Mouse (Mus musculus): ENCODE data around the gene Nos1ap. TPM values are rescaled to one million over a fixed set of nuclear protein-coding genes. Genes with fewer than 3 reads are reported as not detected.

The Nos1ap gene
- total and polyA plus RNA-seq, 2 experiments from 2014 or later, result 18.4 to 24.0 TPM

GRCm38 (mm10) chr1:170501556-170501955 lies 88.1 kb downstream of the Nos1ap start:
- 89% methylated on average over 7 of the region's 7 CpGs for WGBS
- no peak overlapping the region for H3K27ac ChIP-seq (ENCODE audit: low read depth, low read length)
- no peak for ATAC-seq (ENCODE audit: low FRiP score)
- no peaks in the 10 kb centered on the region for H3K27me3 ChIP-seq (ENCODE audit: insufficient read depth, low read length)
- H3K4me2 ChIP-seq (ENCODE audit: low read depth, low read length, poor library complexity, severe bottlenecking), result no peak overlapping the region
- H3K9ac ChIP-seq (replicated peaks; ENCODE audit: low read length, poor library complexity, severe bottlenecking), result no peak overlapping the region
- no peaks in the 10 kb centered on the region for H3K36me3 ChIP-seq (ENCODE audit: insufficient read depth, low read length)
- H3K4me3 ChIP-seq (ENCODE audit: low read depth, low read length), result no peak overlapping the region
- no peak for TF ChIP-seq CTCF (IDR thresholded peaks at IDR 0.05)
- no peaks in the 10 kb centered on the region for H3K9me3 ChIP-seq (ENCODE audit: low read length)
- no peak for DNase-seq (ENCODE audit: low spot score)
- H3K4me1 ChIP-seq (ENCODE audit: insufficient read depth, low read length), result peaks cover 3% of the 10 kb centered on the region; the same call in 1 of the 2 replicates

- Histone ChIP-seq H3K4me2 (ENCODE audit: low read depth, low read length, poor library complexity, severe bottlenecking) (no peak overlapping the region), H3K4me1 (ENCODE audit: insufficient read depth, low read length) (peaks cover 3% of the 10 kb centered on the region; the same call in 1 of the 2 replicates), H3K9me3 (ENCODE audit: low read length) (no peaks in the 10 kb centered on the region), H3K27ac (ENCODE audit: low read depth, low read length) (no peak overlapping the region), H3K4me3 (ENCODE audit: low read depth, low read length) (no peak overlapping the region), H3K27me3 (ENCODE audit: insufficient read depth, low read length) (no peaks in the 10 kb centered on the region), H3K36me3 (ENCODE audit: insufficient read depth, low read length) (no peaks in the 10 kb centered on the region), H3K9ac (replicated peaks; ENCODE audit: low read length, poor library complexity, severe bottlenecking) (no peak overlapping the region)
- WGBS, result 75% methylated on average over 6 of the region's 6 CpGs
- TF ChIP-seq CTCF (IDR thresholded peaks at IDR 0.05), result no peak
- ATAC-seq (ENCODE audit: low FRiP score) (no peak), DNase-seq (ENCODE audit: low spot score) (no peak)
Measured at GRCm38 (mm10) chr1:170499891-170500290, 89.8 kb downstream of the Nos1ap start.

- no peak overlapping the region for H3K4me3 ChIP-seq (ENCODE audit: low read depth, low read length)
- no peaks in the 10 kb centered on the region for H3K9me3 ChIP-seq (ENCODE audit: low read length)
- H3K4me2 ChIP-seq (ENCODE audit: low read depth, low read length, poor library complexity, severe bottlenecking), result no peak overlapping the region
- DNase-seq (ENCODE audit: low spot score) (no peak), ATAC-seq (ENCODE audit: low FRiP score) (no peak)
- no peak for TF ChIP-seq CTCF (IDR thresholded peaks at IDR 0.05)
- H3K9ac ChIP-seq (replicated peaks; ENCODE audit: low read length, poor library complexity, severe bottlenecking), result no peak overlapping the region
- H3K27ac ChIP-seq (ENCODE audit: low read depth, low read length), result no peak overlapping the region
- no peaks in the 10 kb centered on the region for H3K36me3 ChIP-seq (ENCODE audit: insufficient read depth, low read length)
- peaks cover 3% of the 10 kb centered on the region; the same call in 1 of the 2 replicates for H3K4me1 ChIP-seq (ENCODE audit: insufficient read depth, low read length)
- WGBS, result 77% methylated on average over 4 of the region's 4 CpGs
- no peaks in the 10 kb centered on the region for H3K27me3 ChIP-seq (ENCODE audit: insufficient read depth, low read length)
Measured at GRCm38 (mm10) chr1:170499466-170499865, 90.2 kb downstream of the Nos1ap start.

- H3K4me1 ChIP-seq (ENCODE audit: insufficient read depth, low read length), result peaks cover 3% of the 10 kb centered on the region; the same call in 1 of the 2 replicates
- no peak overlapping the region for H3K9ac ChIP-seq (replicated peaks; ENCODE audit: low read length, poor library complexity, severe bottlenecking)
- H3K4me3 ChIP-seq (ENCODE audit: low read depth, low read length), result no peak overlapping the region
- no peaks in the 10 kb centered on the region for H3K36me3 ChIP-seq (ENCODE audit: insufficient read depth, low read length)
- no peak overlapping the region for H3K4me2 ChIP-seq (ENCODE audit: low read depth, low read length, poor library complexity, severe bottlenecking)
- WGBS, result 48% methylated on average over 4 of the region's 4 CpGs
- TF ChIP-seq CTCF (IDR thresholded peaks at IDR 0.05), result no peak
- no peaks in the 10 kb centered on the region for H3K27me3 ChIP-seq (ENCODE audit: insufficient read depth, low read length)
- no peaks in the 10 kb centered on the region for H3K9me3 ChIP-seq (ENCODE audit: low read length)
- ATAC-seq (ENCODE audit: low FRiP score) (no peak), DNase-seq (ENCODE audit: low spot score) (no peak)
- H3K27ac ChIP-seq (ENCODE audit: low read depth, low read length), result no peak overlapping the region
Measured at GRCm38 (mm10) chr1:170498645-170499044, 91.0 kb downstream of the Nos1ap start.

- H3K4me3 ChIP-seq (ENCODE audit: low read depth, low read length), result no peak overlapping the region
Measured at GRCm38 (mm10) chr1:170496221-170496620, 93.4 kb downstream of the Nos1ap start.

GRCm38 (mm10) chr1:170495538-170496183 lies 94.0 kb downstream of the Nos1ap start:
- no peak for ATAC-seq (ENCODE audit: low FRiP score)
- H3K27ac ChIP-seq (ENCODE audit: low read depth, low read length), result no peak overlapping the region
- DNase-seq (ENCODE audit: low spot score), result no peak
- 75% methylated on average over 13 of the region's 13 CpGs for WGBS
- H3K4me3 ChIP-seq (ENCODE audit: low read depth, low read length), result no peak overlapping the region
- no peaks in the 10 kb centered on the region for H3K9me3 ChIP-seq (ENCODE audit: low read length)
- H3K4me1 ChIP-seq (ENCODE audit: insufficient read depth, low read length), result no peaks in the 10 kb centered on the region
- TF ChIP-seq CTCF (IDR thresholded peaks at IDR 0.05), result no peak
- H3K4me2 ChIP-seq (ENCODE audit: low read depth, low read length, poor library complexity, severe bottlenecking), result no peak overlapping the region
- H3K27me3 ChIP-seq (ENCODE audit: insufficient read depth, low read length), result no peaks in the 10 kb centered on the region
- H3K36me3 ChIP-seq (ENCODE audit: insufficient read depth, low read length), result no peaks in the 10 kb centered on the region
- no peak overlapping the region for H3K9ac ChIP-seq (replicated peaks; ENCODE audit: low read length, poor library complexity, severe bottlenecking)

More at GRCm38 (mm10) chr1:170496221-170496620, 93.4 kb downstream of the Nos1ap start:
- Histone ChIP-seq H3K27ac (ENCODE audit: low read depth, low read length) (no peak overlapping the region), H3K36me3 (ENCODE audit: insufficient read depth, low read length) (no peaks in the 10 kb centered on the region), H3K27me3 (ENCODE audit: insufficient read depth, low read length) (no peaks in the 10 kb centered on the region), H3K4me2 (ENCODE audit: low read depth, low read length, poor library complexity, severe bottlenecking) (no peak overlapping the region), H3K9me3 (ENCODE audit: low read length) (no peaks in the 10 kb centered on the region), H3K4me1 (ENCODE audit: insufficient read depth, low read length) (no peaks in the 10 kb centered on the region), H3K9ac (replicated peaks; ENCODE audit: low read length, poor library complexity, severe bottlenecking) (no peak overlapping the region)
- no peak for DNase-seq (ENCODE audit: low spot score)
- 97% methylated on average over 8 of the region's 8 CpGs for WGBS
- TF ChIP-seq CTCF (IDR thresholded peaks at IDR 0.05), result no peak
- ATAC-seq (ENCODE audit: low FRiP score), result no peak
